Mouse (Mus musculus) MEL (cell line): ENCODE results near the gene D630003M21Rik. TPM values are rescaled to one million over a fixed set of nuclear protein-coding genes. Genes with fewer than 3 reads are reported as not detected.

Experiments used
- DNase-seq: peaks from one replicate; pipeline ENCODE4 v3.0.0; 2011; ENCODE audit warnings: low read depth, low spot score
- H3K27ac ChIP-seq: 2 replicates; pipeline ENCODE4 v1.5.1; 2012; ENCODE audit warnings: low read depth, mild to moderate bottlenecking, control low read depth, low read length, moderate library complexity; ENCODE audit not compliant: control insufficient read depth
- H3K27me3 ChIP-seq, 2 experiments: fragments of 150-350 bp in 1 of 2; sonication (generic) in 1 of 2; 2 replicates each; pipeline ENCODE4 v1.6.1; 2012; ENCODE audit warnings: low read length in 2 of 2, mild to moderate bottlenecking in 2 of 2, improper control_type of control experiment in 1 of 2, moderate library complexity in 1 of 2; ENCODE audit not compliant: insufficient read depth in 2 of 2, control insufficient read depth in 1 of 2
- H3K36me3 ChIP-seq, 2 experiments: 2 replicates each; pipeline ENCODE4 v1.6.1; 2012 to 2014; ENCODE audit warnings: low read length in 2 of 2, improper control_type of control experiment in 1 of 2, inconsistent platforms in 1 of 2, mild to moderate bottlenecking in 1 of 2; ENCODE audit not compliant: insufficient read depth in 2 of 2, control insufficient read depth in 1 of 2
- H3K4me1 ChIP-seq, 2 experiments: fragments of 150-350 bp in 1 of 2; sonication (generic) in 1 of 2; 2 replicates each; pipeline ENCODE4 v1.6.1; 2012; ENCODE audit warnings: low read length in 2 of 2, improper control_type of control experiment in 1 of 2, mild to moderate bottlenecking in 1 of 2; ENCODE audit not compliant: insufficient read depth in 2 of 2, control insufficient read depth in 1 of 2
- H3K4me3 ChIP-seq, 2 experiments: fragments of 150-350 bp in 1 of 2; sonication (generic) in 1 of 2; 2 replicates each; pipeline ENCODE4 v1.5.1; 2012; ENCODE audit warnings: low read depth in 2 of 2, low read length in 2 of 2, mild to moderate bottlenecking in 2 of 2, moderate library complexity in 2 of 2, control low read depth in 1 of 2, improper control_type of control experiment in 1 of 2; ENCODE audit not compliant: control insufficient read depth in 1 of 2, insufficient read depth in 1 of 2
- H3K79me2 ChIP-seq: 2 replicates; pipeline ENCODE4 v1.6.1; 2012; ENCODE audit warnings: mild to moderate bottlenecking, low read length, moderate library complexity; ENCODE audit not compliant: control insufficient read depth, poor library complexity, insufficient read depth
- H3K9ac ChIP-seq: 2 replicates; pipeline ENCODE4 v1.6.1; 2012; ENCODE audit warnings: low read depth, mild to moderate bottlenecking, control low read depth, low read length, moderate library complexity; ENCODE audit not compliant: control insufficient read depth, poor library complexity, severe bottlenecking
- H3K9me3 ChIP-seq: fragments of 150-350 bp; sonication (generic); replicated peaks from 2 replicates; pipeline ENCODE4 v1.6.1; 2012; ENCODE audit warnings: mild to moderate bottlenecking, low read length, improper control_type of control experiment, moderate library complexity; ENCODE audit not compliant: insufficient read depth
- BHLHE40 ChIP-seq: IDR thresholded peaks from 2 replicates; pipeline ENCODE4 v1.6.1; 2012; ENCODE audit warnings: low read depth, mild to moderate bottlenecking, inconsistent platforms, low read length, improper control_type of control experiment, borderline replicate concordance
- E2F4 ChIP-seq: IDR thresholded peaks from 2 replicates; pipeline ENCODE4 v1.6.1; 2011; ENCODE audit warnings: low read depth, low read length, improper control_type of control experiment, borderline replicate concordance
- ELF1 ChIP-seq: IDR thresholded peaks from 2 replicates; pipeline ENCODE4 v1.6.1; 2014; ENCODE audit warnings: low read depth, mild to moderate bottlenecking, inconsistent platforms, low read length, improper control_type of control experiment, moderate library complexity
- GATA1 ChIP-seq: IDR thresholded peaks from 2 replicates; pipeline ENCODE4 v1.6.1; 2011; ENCODE audit warnings: low read depth, low read length, improper control_type of control experiment
- JUND ChIP-seq: IDR thresholded peaks from 2 replicates; pipeline ENCODE4 v1.6.1; 2011; ENCODE audit warnings: low read depth, mild to moderate bottlenecking, improper control_type of control experiment, low read length
- MEF2A ChIP-seq: IDR thresholded peaks from 2 replicates; pipeline ENCODE4 v1.6.1; 2014; ENCODE audit warnings: low read depth, mild to moderate bottlenecking, inconsistent platforms, low read length, improper control_type of control experiment; ENCODE audit not compliant: poor library complexity, insufficient replicate concordance, severe bottlenecking; ENCODE audit errors: extremely low read depth
- MXI1 ChIP-seq: IDR thresholded peaks from 2 replicates; pipeline ENCODE4 v1.6.1; 2011; ENCODE audit warnings: mild to moderate bottlenecking, low read depth, low read length, improper control_type of control experiment
- NELFE ChIP-seq: IDR thresholded peaks from 2 replicates; pipeline ENCODE4 v1.6.1; 2011; ENCODE audit warnings: low read depth, low read length, improper control_type of control experiment
- NRF1 ChIP-seq: IDR thresholded peaks from 2 replicates; pipeline ENCODE4 v1.6.1; 2014; ENCODE audit warnings: low read depth, mild to moderate bottlenecking, inconsistent platforms, low read length, improper control_type of control experiment, moderate library complexity; ENCODE audit not compliant: poor library complexity, insufficient read depth, severe bottlenecking
- SIN3A ChIP-seq: IDR thresholded peaks from 2 replicates; pipeline ENCODE4 v1.6.1; 2012; ENCODE audit warnings: low read length, improper control_type of control experiment, inconsistent platforms
- USF1 ChIP-seq: IDR thresholded peaks from 2 replicates; pipeline ENCODE4 v1.6.1; 2014; ENCODE audit warnings: low read depth, mild to moderate bottlenecking, inconsistent platforms, low read length, improper control_type of control experiment, moderate library complexity
- ZKSCAN1 ChIP-seq: IDR thresholded peaks from 2 replicates; pipeline ENCODE4 v1.6.1; 2012; ENCODE audit warnings: low read depth, mild to moderate bottlenecking, inconsistent platforms, low read length, improper control_type of control experiment, moderate library complexity
- ZNF384 ChIP-seq: IDR thresholded peaks from 2 replicates; pipeline ENCODE4 v1.6.1; 2012; ENCODE audit warnings: low read depth, mild to moderate bottlenecking, inconsistent platforms, low read length, improper control_type of control experiment
- polyA plus RNA-seq, 2 experiments: library from polyadenylated mRNA; stranded (reverse) in 1 of 2; unstranded in 1 of 2; fragments of >175 nt in 1 of 2; fragments of >200 nt in 1 of 2; gene quantifications; 2 replicates each; pipeline versions ENCODE4 v1.2.1 to v1.2.4; 2012; ENCODE audit warnings: low replicate concordance in 2 of 2, low read depth in 1 of 2; ENCODE audit not compliant: insufficient read length in 2 of 2, insufficient read depth in 1 of 2, missing spikeins in 1 of 2
- total RNA-seq: library from RNA; depleted of rRNA; stranded (reverse); fragments of 300-350 nt; gene quantifications from 2 replicates; pipeline ENCODE4 v1.2.3, GENCODE M21; 2012

D630003M21Rik gene
- total and polyA plus RNA-seq, 3 experiments, result 0.10 TPM; not detected in 2

GRCm38 (mm10) chr2:158154641-158155040 lies 74.4 kb downstream of the D630003M21Rik start:
- Histone ChIP-seq H3K27ac (no peak overlapping the region), H3K4me3 (no peak overlapping the region), H3K9ac (no peak overlapping the region)

DNA sequence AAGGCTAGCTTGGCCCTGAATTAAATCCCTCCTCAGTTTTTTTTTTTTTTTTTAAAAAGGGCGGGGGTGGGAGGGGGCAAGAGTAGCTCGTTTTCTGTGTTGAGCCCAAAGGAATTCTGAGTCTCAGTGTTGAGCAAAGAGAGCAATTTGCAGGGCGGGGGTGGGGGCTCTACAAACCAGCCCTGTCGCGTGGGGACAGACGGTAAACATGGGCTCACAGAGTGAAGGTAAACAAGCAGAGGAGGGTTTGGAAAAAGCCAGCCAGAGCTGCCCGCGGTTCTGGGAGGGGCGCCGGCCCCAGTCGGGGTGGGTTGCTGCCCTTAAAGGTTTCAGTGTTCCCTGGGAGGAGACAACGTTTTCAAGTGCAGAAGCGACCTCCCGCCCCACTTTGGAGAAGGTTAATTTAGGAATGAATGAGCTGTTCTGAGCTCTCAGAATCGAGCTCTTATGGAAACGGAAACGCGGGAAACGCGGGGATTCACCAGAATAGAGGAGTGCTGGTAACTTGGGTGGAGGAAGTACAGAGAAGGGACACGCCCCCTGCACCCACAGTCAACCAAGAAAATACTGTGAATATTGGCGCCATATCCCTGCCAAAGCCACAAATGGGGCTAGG lies 75.2 kb downstream of the D630003M21Rik start:
- H3K27ac ChIP-seq, result 0 out of 2 replicates have a peak overlapping the region, but pooled peaks have one; percentile 31
- no peaks in the 10 kb centered on the region for H3K9me3 ChIP-seq
- no peaks in the 10 kb centered on the region for H3K27me3 ChIP-seq
- peak overlapping the region; percentile 61 to 63 for H3K4me3 ChIP-seq
- H3K36me3 ChIP-seq, result peaks cover 0 to 4% of the 10 kb centered on the region in 2 experiments; a peak in 2 of 4 replicates
- H3K79me2 ChIP-seq, result no peaks in the 10 kb centered on the region
- DNase-seq, result peak; percentile 76
- no peak for TF ChIP-seq USF1
- TF ChIP-seq E2F4, result 0 out of 2 replicates have a peak, but pooled peaks have one; percentile 35
- TF ChIP-seq ZNF384, result peak; percentile 88
- no peak for TF ChIP-seq SIN3A
- peak; percentile 47; the same call in 1 of the 2 replicates for TF ChIP-seq ELF1
- H3K9ac ChIP-seq, result peak overlapping the region; percentile 61
- H3K4me1 ChIP-seq, result peaks cover 4 to 10% of the 10 kb centered on the region in 2 experiments

More at GRCm38 (mm10) chr2:158154641-158155040, 74.4 kb downstream of the D630003M21Rik start:
- DNase-seq, result no peak
- Histone ChIP-seq H3K27me3 (no peaks in the 10 kb centered on the region), H3K79me2 (no peaks in the 10 kb centered on the region), H3K36me3 (peaks cover 0 to 4% of the 10 kb centered on the region in 2 experiments; a peak in 2 of 4 replicates), H3K9me3 (no peaks in the 10 kb centered on the region), H3K4me1 (peaks cover 4 to 14% of the 10 kb centered on the region in 2 experiments)
- no peak for TF ChIP-seq SIN3A
- no peak for TF ChIP-seq ZKSCAN1
- no peak for TF ChIP-seq NELFE
- TF ChIP-seq BHLHE40, result no peak
- TF ChIP-seq MEF2A, result no peak
- TF ChIP-seq E2F4, result no peak
- TF ChIP-seq MXI1, result no peak

DNA sequence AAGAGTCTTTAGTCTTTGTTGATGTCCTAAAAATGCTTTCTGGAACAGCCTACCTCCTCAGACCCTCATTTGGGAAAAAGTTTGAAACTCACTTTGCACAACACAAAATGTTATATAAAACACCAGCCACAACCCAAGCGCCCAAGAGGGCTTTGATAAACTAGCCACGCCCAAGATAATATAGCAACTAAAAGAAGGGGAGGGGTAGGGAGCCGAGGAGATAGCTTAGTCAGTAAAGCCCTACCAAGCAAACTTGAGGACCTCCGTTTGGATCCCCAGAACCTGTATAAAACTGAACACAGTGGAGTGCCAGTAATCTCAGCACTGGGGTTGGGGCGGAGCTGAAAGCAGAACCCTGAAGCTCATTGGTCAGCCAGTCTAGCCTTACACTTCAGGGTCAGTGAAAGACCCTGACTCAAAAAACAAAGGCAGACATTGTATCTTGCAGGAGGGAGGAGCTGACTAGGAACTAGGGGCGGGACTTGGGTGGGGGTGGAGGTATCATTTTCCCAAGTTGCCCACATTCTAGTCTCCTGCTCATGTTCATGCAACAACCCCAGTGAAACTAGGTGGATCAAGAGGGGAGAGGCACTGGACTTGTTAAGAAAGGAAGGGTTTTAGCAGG lies 76.2 kb downstream of the D630003M21Rik start:
- TF ChIP-seq E2F4, result no peak
- TF ChIP-seq NRF1, result no peak
- no peak for TF ChIP-seq NELFE
- no peak for TF ChIP-seq ZNF384
- no peak for TF ChIP-seq JUND
- 0 out of 2 replicates have a peak, but pooled peaks have one; percentile 14 for TF ChIP-seq GATA1
- no peak for TF ChIP-seq ZKSCAN1
- TF ChIP-seq, all 39 proteins: peak for 1
- peaks cover 0 to 4% of the 10 kb centered on the region in 2 experiments; a peak in 2 of 4 replicates for H3K36me3 ChIP-seq
- H3K4me1 ChIP-seq, result peaks cover 4 to 15% of the 10 kb centered on the region in 2 experiments
- DNase-seq, result peak; percentile 46
- no peak overlapping the region for H3K27ac ChIP-seq
- H3K27me3 ChIP-seq, result no peaks in the 10 kb centered on the region
- H3K9ac ChIP-seq, result peak overlapping the region; percentile 22; the same call in 1 of the 2 replicates
- no peaks in the 10 kb centered on the region for H3K9me3 ChIP-seq
- peak overlapping the region; percentile 5 to 63; a peak in 2 of 4 replicates for H3K4me3 ChIP-seq
- no peaks in the 10 kb centered on the region for H3K79me2 ChIP-seq
